Mouse (Mus musculus) A20 (cell line): ENCODE results near the gene Mef2a.

Experiments
- DNase-seq: peaks from one replicate; pipeline ENCODE4 v3.0.0-alpha.2; 2011; ENCODE audit warnings: low read depth, low spot score

Mef2a gene

DNA sequence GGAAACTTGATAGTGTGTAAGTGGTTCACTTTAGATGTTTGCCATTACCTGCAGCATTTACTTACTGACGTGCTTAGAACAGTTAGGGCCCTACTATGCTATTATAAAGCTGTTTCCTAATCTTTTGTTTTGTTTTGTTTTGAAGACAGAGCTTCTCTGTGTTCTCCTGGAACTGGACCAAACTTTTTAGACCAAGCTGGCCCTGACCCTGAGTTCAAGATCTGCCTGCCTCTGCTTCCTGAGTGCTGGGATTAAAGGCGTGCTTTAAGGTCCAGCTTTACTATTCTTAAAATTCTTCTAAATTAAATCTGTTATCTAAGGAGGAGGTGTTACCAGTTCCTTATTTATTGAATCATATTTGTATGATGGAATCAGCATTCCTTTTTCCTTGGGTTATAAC lies 126.6 kb downstream of the Mef2a start:
- DNase-seq: no peak

DNA sequence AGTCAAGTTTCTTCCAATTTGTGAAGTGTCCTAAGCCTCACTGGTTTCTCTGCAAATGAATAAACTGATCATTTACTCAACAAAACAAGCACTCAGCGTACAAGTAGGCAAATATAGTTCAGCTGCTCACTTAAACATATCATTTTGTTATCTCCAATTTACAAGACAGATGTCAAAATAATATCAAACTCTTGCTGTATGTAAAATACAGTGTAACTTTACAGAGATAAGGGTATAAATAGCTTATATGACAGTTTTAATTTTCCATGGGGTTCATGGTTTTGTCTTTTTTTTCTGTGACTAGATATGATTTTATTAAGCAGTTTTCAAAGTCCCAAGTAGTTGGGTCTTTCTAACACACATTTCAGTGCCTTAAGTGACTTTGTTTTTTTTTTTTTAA lies 127.4 kb downstream of the Mef2a start:
- DNase-seq: no peak

DNA sequence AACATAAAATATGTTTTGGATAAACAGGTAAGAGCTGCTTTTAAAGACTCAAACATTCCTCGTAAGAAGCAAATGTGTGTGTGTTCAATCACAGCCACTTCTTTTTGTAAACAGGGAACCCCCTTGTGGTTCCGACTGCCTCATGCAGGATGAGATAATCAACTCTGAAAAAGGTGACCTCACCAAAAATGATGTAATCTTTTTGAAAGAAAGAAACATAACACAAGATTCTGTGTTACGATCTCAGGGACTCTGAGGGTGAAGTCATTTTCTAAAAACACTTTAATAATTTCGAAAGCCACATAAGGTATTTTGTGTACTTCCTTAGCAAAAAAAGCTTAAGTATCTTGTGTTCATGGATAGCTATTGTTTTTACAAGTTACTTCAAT lies 128.8 kb downstream of the Mef2a start:
- DNase-seq: no peak

DNA sequence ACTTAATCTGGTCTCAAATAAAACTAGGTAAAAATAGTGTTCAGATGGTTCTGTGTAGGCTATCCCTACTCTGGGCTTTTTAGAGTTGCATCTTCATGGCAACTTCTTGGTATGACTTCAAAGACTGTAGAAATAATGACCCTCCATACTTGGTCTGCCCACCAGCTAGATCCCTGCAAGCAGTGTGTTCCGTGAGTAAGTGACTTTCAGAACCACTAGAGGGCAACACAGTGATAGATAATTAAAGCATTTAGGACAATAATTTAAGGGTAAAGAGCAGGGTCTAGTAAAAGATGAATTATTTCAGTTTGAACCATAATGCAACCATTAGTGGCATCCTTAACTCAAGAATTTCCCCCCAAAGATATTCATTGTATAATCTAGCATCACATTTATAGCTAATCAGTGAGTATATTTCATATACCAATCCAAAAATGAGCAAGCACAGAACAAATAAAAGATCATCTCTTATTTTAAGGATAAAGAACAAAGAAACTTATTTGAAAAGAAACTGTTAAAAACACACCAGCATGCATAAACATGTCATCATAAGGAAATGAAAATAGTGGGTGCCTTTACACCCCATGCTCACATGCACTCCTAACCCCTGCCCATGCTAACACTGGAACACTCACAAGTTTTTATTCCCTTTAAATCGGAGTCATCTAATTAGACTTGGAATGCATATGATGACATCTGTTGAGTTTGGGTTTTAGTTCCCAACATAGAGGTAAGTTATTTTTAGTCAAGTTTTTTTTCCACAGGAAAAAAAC lies 129.4 kb downstream of the Mef2a start:
- DNase-seq: peak; percentile 51

DNA sequence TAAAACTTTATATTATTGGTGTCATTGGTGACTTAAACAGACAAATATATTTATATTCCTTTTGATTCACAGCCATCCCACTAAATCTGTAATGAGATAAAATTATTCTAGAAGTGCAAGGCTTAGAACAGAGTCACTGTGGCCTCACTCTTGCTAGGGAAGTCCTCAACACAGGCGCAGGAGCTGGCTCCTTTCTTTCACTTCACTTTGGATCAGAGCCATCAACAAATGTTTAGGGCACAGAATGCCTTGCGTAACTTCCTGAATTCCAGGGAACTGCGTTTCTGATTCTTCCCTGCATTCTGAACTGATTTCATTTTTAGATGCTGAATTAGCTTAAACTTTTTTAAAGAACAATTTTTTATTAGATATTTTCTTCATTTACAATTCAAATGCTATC lies 130.7 kb downstream of the Mef2a start:
- DNase-seq: no peak

DNA sequence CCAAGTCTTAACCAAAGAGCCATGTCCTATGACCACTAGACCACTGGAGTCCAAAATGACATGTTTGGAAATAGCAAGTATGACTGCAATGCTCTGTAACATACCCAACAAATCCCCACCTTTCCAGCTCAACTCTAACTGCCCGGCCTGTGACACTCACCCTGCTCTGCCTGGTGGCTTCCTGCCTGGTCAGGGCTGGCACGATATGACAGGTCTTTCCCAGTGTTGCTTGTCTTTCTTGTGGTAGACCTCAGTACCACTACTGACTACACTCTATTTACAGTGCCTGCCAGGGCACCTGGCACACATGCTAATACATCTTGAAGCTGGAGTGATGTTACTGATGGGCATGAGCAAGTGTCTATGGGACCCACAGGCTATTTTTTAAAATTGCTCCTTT lies 134.9 kb downstream of the Mef2a start:
- no peak for DNase-seq

DNA sequence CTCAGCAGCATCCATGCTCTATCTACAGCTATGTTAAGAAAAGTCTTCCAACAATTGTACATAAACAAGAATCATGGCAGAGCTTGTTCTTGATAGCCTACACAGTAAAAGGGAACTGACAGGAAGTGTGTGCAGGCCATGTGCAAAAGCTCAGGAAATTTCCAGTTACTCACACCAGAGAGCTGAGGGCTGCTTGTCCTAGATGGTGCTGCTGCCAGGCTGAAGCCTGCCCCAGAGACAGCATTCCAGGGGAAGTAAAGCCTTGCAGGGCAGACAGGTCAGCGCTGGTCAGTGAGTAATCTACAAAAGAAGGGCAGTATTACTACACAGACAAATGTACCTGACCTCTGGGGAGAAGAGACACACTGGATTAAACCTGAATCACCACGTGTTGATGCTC lies 136.3 kb downstream of the Mef2a start:
- DNase-seq: no peak

DNA sequence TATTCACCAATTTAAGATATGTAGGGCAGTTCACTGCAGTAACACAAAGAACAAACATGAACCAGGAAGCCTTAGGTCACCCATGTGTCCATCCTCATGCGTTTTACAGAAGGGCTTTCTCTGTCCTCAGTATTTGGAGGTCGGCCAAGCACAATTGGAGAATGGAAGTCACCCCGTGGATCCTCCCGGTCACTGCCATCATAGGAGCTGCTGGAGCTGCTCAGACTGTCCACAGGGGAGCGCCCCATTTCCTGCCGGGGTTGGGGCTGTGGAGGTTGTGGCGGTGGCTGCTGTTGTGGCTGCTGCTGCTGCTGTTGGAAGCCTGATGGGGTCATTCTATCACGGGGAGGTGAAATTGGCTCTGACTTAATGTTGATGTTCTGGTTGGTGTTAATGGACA lies 137.9 kb downstream of the Mef2a start:
- DNase-seq: no peak

DNA sequence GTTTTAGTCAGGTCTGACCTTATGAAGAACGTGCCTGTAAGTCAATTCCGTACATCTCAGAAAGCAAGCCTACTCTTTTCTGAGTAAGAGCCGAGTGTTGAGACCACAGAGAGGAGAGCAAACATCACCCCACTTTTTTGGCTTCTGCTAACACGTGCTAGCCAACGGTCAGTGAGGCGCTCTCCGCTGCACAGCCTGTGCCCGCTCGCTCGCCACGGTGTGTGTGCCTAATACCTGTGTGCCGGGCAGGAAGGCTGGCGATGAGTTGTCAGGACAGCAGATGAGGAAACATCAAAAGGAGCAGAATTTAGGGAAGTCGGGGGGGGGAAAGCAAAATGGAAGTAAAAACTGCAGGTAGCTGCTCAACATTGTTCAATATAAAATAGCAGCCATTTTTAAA lies 140.2 kb downstream of the Mef2a start:
- DNase-seq: no peak

DNA sequence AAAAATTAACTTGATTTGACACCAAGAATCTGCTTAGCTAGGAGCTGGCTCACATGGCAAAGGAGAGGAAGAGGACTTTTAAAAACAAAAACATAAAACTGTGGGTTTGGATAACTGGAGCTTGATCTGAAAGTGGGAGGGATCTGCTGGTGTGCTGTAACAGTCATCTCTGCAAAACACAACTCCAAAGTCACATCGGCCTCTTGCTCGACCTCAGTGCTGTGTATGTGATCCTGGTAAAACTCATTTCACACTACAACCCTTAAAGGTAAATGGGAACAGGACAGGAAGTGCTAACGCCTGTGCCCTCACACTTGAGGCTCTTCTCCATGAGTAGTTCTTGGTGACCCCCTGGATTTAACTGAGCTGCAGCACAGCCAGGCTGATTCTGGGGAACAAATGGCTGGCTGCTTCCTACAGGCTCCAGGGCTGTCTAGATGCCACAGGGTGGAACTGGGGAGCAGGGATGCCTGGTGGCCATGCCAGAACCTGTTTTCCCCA lies 142.0 kb downstream of the Mef2a start:
- no peak for DNase-seq

DNA sequence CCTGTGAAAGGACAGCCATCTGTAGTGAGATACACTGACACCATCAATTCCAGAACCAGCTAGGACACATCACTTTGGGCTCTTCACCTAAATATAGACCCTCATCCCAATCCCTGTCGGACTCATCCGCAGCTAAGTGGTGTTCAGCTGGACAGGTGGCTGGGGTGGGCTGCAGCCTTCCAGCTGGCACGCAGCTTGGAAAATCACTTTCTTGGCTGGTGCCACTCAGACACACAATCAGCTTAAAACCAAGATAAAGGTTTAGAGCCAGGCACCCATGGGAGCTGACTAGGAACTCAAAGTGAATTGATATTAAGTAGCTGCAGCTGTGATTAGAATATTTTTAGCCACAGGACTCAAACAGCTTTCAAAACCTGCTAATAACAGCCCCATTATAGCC lies 142.4 kb downstream of the Mef2a start:
- DNase-seq: no peak

DNA sequence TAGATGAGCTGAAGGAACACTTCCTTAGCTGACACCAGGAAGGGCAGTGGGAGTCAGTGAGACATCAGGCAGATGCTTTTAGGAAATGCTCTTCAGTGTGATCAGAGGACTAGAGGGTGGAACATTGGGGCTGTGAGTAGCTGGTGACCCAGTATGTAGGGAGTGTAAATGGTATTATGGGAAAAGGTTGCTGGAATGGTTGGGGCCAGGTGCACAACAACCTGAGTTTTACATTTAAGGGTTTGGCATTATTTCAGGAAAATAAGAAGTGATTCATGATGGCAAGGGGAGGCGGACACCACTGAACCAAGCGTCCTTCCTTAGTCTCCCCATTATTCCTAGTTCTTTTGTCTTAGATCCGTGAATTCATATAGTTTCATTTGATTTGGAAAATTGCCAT lies 143.0 kb downstream of the Mef2a start:
- DNase-seq: no peak

DNA sequence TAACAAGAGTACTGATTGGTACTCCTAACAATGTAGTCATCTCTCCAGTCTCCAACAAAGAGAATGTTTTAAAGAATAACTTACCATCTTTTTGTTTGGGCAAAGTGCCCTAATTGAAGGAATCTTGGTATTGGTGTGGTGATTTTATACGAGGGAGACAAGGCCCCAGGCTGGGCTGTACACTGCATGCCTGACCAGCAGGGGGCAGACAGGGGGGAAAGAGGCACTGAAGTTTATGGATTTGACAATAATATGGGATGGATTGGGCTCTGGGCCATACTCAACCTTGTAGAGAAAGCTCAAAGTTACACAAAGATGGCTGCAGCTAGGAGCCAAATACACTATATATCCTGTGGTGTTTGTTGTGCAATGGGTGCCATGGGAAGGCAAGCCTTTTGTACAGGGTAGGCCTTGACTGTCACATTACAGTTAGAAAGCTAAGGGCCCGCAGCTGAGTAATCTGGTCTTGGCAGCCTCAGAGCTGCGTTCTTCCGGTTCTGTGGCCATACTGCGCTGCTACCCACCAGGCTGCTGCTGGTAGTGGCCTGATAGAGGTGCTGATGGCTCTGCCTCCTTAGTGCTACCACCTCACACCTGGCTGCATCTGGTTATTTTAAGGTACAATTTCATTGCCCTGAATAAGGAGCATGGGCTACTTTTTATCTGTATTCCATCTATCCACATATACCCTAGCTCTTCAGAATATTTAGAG lies 143.6 kb downstream of the Mef2a start:
- DNase-seq: peak; percentile 45

DNA sequence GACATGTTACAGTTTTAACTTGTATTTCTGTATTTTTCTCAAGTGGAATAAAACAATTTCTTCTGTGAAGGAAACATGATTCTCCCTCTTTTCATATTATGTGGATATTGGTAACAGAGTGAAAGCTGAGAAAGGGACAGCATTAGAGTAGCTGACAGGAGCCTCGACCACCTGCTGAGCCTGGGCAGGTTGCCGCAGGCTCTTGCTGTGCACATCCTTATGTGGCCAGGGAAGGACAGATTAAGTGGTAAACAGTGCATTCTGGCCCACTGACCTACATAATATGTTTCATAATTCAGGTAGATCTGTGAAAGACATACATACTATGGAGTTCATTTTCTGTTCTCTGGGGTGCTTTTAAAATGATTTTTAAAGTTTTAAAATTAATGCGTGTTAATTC lies 144.3 kb downstream of the Mef2a start:
- DNase-seq: no peak

DNA sequence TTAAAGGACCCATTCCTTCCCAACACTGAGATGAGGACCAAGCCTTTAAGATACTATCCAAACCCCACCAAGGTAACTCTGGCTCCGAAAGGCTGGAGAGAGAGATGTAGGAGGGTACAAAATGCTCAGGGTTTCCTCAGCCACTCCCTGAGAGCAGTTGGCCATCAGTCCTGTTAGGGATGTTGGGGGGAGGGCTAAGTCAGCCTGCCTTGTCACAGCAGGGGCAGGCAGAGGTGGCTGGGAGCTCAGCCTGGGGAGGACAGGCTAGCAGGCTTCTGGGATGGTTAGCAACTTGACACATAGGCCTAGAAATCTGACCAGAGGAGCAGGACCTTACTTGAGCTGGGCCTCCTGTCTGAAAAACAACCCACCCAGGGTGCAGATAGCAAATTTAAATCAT lies 145.1 kb downstream of the Mef2a start:
- no peak for DNase-seq

DNA sequence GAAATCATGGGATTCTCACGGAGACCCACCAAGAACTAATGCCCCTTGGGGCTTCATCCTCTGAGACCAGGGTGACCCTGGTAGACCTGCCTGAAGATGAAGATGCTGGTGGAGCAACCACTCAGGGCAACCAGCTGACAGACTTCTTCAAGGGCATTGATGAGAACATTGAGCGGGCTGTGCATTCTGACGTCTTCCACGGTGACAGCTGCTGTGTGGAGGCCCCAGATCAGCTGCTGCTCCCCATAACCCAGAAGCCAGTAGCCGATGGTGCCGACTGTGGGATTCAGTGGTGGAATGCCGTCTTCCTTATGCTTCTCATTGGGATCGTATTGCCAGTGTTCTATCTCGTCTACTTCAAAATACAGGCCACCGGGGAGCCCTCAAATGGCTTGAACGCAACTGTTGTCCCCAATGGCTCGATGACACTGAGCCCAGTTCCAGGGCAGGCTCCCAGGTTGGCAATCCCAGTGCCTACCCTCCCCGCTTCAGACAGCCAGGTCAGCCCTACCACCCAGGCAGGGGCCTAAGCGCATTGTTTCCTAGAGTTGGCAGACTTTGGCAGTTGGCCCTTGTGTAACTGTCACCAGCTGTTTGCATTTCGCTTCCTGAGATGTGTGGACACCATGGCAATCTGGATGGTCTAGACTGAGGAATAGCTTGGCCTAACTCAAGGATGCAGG lies 146.6 kb downstream of the Mef2a start:
- no peak for DNase-seq

DNA sequence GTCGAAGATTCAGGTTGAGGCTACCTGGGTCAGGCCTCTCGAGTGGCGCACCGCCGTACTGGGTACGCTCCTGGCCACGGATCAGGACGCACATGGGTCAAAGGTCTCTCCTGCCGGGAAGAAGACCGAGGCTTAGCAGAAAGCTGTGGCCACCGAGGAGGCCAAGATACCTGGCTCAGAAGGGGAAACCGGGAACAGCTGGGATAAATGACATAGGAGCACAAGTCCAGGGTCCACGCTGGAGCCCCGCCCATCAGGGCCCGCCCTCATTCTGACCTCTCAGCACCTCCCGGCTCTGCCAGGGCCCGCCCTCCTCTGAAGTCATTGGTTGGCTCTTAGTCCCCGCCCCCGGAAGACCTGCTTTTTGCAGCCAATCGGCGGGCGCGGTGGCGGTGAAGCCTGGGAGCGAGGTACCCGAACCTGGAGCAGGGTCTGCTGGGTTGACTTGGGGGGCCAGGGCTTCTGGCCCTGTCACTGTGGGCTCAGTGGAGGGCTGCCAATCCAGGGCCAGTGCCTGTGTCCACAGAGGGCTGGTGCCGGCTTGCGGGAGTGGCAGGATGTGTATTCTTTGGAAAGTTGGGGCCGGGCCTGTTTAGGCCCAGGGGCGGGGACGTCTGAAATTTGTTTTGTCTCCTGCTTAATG lies 150.3 kb downstream of the Mef2a start, which contains the start of gene Lysmd4:
TSS of gene Lysmd4 (plus strand) at position 325 of the 643 bp plus-strand sequence.
- peak; percentile 94 for DNase-seq

DNA sequence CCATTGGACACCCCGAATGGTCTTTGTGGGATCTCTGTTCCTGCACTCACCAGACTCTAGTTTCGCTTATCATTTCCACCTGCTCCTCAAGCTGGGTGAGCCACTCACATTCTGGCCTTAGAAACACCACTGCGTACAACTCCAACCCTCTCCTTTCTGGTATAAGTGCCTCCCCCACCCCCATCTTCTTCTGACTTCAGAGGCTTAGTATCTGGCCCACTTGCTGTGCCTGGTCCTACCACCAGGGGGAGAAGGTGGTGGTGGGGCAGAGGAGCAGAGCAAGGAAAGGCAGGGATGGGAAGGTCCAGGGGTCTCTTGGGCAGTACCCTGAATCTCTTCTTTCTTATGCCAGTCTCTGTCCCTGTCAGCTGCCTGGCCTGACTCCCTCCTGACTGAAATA lies 155.6 kb downstream of the Mef2a start:
- DNase-seq: peak; percentile 60

DNA sequence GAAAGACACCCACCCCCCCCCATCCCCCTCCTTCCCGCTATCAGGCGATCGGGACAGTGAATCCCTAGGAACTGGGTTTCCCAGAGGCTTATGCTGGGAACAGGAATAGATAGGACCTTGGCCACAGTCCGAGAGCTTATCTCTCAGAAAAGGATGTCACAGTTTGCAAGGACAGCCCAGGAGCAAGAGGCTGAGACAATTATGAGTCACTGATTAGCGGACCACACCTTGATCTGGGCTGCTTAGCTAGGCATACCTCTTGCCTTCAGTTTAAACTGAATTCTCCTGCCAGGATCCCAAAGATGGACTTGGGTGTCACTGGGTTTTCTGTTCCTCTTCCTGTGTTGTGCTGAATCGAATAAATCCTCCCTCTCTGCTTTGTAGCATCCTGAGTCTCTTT lies 156.3 kb downstream of the Mef2a start:
- no peak for DNase-seq

DNA sequence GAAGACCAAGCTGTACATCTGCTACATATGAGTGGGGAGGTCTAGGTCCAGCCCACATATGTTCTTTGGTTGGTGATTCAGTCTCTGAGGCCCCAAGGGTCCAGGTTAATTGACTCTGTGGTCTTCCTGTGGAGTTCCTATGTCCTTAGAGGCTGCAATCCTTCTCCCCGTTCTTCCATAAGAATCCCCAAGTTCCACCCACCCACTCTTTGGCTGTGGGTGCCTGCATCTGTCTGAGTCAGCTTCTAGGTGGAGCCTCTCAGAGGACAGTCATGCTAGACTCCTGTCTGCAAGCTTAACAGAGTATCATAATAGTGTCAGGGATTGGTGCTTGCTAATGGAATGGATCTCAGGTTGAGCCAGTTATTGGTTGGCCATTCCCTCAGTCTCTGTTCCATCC lies 159.1 kb downstream of the Mef2a start:
- no peak for DNase-seq

DNA sequence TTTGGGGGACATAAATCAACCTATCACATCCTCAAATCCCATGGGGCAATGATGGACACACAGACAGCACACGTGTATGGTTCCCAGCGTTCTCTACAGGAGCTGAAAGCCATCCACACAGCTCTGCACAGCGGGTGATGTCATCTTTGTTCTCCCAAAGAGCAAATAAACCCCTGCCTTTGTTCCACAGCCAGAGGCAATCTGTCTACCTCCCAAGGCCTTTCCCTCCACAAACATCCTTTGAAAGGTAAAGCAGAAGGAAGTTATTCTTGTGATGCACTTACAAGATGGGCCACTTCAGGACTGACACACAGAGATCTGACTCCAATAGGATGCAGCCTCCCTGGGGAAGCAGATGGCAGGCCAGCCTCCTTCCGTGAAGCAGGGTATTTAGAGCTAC lies 160.7 kb downstream of the Mef2a start:
- DNase-seq: no peak

DNA sequence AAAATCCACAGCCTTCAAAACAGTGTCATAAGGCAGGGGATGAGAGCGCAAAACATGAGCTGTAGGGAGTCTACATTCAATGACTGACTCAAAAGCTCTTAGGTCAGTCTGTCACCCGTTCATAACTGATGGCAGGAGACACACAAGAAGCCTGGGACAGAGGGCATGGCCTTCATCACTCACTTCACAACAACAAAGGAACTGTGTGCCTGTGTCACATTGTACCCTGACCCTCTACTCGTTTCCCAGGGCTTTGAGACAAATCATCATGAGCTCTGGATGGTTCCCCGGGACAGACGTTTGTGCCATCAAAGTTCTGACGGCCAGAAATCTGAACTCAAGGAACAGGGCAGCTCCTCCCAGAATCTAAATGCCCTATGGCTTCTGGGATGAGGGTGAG lies 161.3 kb downstream of the Mef2a start:
- no peak for DNase-seq
